Mouse (Mus musculus) E14TG2a.4 (cell line): ENCODE measurements at regions not wholly inside any gene's neighbourhood (a gene's known extent, or its start where the extent isn't known, plus 50 kb on each side); places are given as distances from the start of the nearest gene placed in this dataset.

Source experiments
- CTCF ChIP-seq: conservative IDR thresholded peaks from 2 replicates; pipeline ENCODE4 v1.5.1; 2014; ENCODE audit warnings: low read length
- NANOG ChIP-seq: IDR thresholded peaks from 2 replicates; pipeline ENCODE4 v1.6.1; 2014; ENCODE audit warnings: borderline replicate concordance, low read length, mixed read lengths
- POU5F1 ChIP-seq: IDR thresholded peaks from 2 replicates; pipeline ENCODE4 v1.6.1; 2014; ENCODE audit warnings: low read length, borderline replicate concordance

DNA sequence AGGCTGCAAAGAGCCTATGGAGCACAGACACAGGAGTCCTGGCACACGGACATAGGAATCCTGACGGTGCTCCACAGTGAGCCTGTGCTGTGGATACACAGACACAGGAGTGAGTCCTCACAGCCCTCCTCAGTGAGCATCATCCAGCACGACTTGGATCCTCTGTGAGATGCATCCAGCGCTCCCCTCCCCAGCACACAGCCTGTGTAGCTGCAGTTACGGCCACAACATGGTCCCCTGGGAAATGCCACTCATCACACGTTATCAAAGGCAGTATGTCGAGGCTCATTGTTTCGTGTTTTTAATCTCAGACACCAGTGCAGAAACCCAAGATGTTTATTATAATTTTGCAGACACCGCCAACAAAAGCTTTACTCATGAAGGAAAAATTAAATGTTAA lies 87.1 kb upstream of the Topaz1 start:
- no peak for TF ChIP-seq CTCF
- TF ChIP-seq POU5F1, result no peak
- TF ChIP-seq NANOG, result no peak
